Mouse (Mus musculus) cortical plate, adult 2 months (tissue): Measurements from ENCODE around the gene Ube2n.

Experiments used
- CTCF ChIP-seq: fragments of 200-500 bp; IDR thresholded peaks from 2 replicates; pipeline ENCODE4 v1.5.1; 2011; ENCODE audit warnings: mild to moderate bottlenecking, control low read depth, low read length; ENCODE audit not compliant: insufficient read depth; ENCODE audit errors: extremely low read depth
- POLR2A ChIP-seq: fragments of 200-500 bp; IDR thresholded peaks from 2 replicates; pipeline ENCODE4 v1.6.1; 2011; ENCODE audit warnings: mild to moderate bottlenecking, low read length, control low read depth; ENCODE audit not compliant: insufficient read depth; ENCODE audit errors: extremely low read depth

- TF ChIP-seq POLR2A: no peak
- TF ChIP-seq CTCF: no peak
Observed at GRCm38 (mm10) chr10:95566786-95567185, 51.8 kb downstream of the Ube2n start.
